Mouse (Mus musculus) lung, embryonic 16.5 days (tissue): ENCODE measurements around the gene Kif3c. TPM values are rescaled to one million over a fixed set of nuclear protein-coding genes. Genes with fewer than 3 reads are reported as not detected.

ENCODE experiments used
- ATAC-seq: fragments of 200-750 bp; cut with Nextera tagmentation; 2 replicates; pipeline ENCODE4 v1.8.0; 2017; ENCODE audit warnings: low read depth, mild to moderate bottlenecking, moderate library complexity
- H3K27ac ChIP-seq: fragments of 300-500 bp; sonication (generic); 2 replicates; pipeline ENCODE4 v1.5.1; 2014; ENCODE audit warnings: mild to moderate bottlenecking, control low read depth, low read length
- H3K27me3 ChIP-seq: fragments of 300-500 bp; sonication (generic); 2 replicates; pipeline ENCODE4 v1.6.1; 2014; ENCODE audit warnings: low read depth, low read length, mixed read lengths; ENCODE audit not compliant: control insufficient read depth, insufficient read depth
- H3K36me3 ChIP-seq: fragments of 300-500 bp; sonication (generic); 2 replicates; pipeline ENCODE4 v1.6.1; 2014; ENCODE audit warnings: low read length; ENCODE audit not compliant: control insufficient read depth, insufficient read depth
- H3K4me1 ChIP-seq: fragments of 300-500 bp; sonication (generic); replicated peaks from 2 replicates; pipeline ENCODE4 v1.6.1; 2014; ENCODE audit warnings: low read length, mixed read lengths; ENCODE audit not compliant: control insufficient read depth, insufficient read depth
- H3K4me2 ChIP-seq: fragments of 300-500 bp; sonication (generic); 2 replicates; pipeline ENCODE4 v1.6.1; 2014; ENCODE audit warnings: low read depth, low read length, control low read depth
- H3K4me3 ChIP-seq: fragments of 300-500 bp; sonication (generic); 2 replicates; pipeline ENCODE4 v1.5.1; 2014; ENCODE audit warnings: mild to moderate bottlenecking, low read length, control low read depth
- H3K9ac ChIP-seq: fragments of 300-500 bp; sonication (generic); 2 replicates; pipeline ENCODE4 v1.6.1; 2014; ENCODE audit warnings: low read length, control low read depth
- H3K9me3 ChIP-seq: fragments of 300-500 bp; sonication (generic); 2 replicates; pipeline ENCODE4 v1.6.1; 2016; ENCODE audit warnings: low read length; ENCODE audit not compliant: control insufficient read depth
- WGBS: fragments of 180-500 bp; shearing (Covaris S2); extraction: QIAGEN DNeasy Blood & Tissue Kit; methylation state at CpG from one replicate; pipeline ENCODE4 v1.1.7; 2014; 5-methylcytosine and 5-hydroxymethylcytosine counted together
- polyA plus RNA-seq: library from polyadenylated mRNA; unstranded; fragments of >200 nt; fragmentation: Nextera tagmentation; extraction: Ambion mirVana; gene quantifications from 2 replicates; pipeline ENCODE4 v1.2.1, GENCODE M21; 2015

Kif3c gene
- polyA plus RNA-seq, 1 experiment from 2014 or later: 12.8 TPM

DNA sequence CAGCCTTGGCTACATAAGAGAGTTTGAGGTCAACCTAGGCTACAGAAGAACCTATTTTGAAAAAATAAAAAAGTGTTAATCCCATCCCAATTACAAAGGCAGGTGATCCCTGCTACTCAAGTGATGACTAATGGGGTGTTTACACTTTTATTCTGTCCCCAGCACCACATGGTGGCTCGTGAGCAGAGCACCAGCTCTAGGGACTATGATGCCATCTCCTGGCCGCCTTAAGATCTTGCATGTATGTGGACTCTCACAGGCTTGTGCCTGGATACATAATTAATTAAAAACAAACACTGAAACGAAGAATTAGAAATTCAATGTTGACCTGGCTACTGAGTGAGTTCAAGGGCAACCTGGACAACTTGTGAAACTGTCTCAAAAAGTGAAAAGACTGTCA is 12.3 kb downstream of the Kif3c start:
- H3K9me3 ChIP-seq: no peaks in the 10 kb centered on the region
- no peak overlapping the region for H3K4me2 ChIP-seq
- peaks cover 3% of the 10 kb centered on the region; the same call in 1 of the 2 replicates for H3K36me3 ChIP-seq
- ATAC-seq: no peak
- H3K27ac ChIP-seq: no peak overlapping the region
- 28% methylated on average over 3 of the region's 3 CpGs for WGBS
- H3K4me1 ChIP-seq: peaks cover 5% of the 10 kb centered on the region; the same call in 1 of the 2 replicates
- H3K4me3 ChIP-seq: no peak overlapping the region
- no peak overlapping the region for H3K9ac ChIP-seq
- no peaks in the 10 kb centered on the region for H3K27me3 ChIP-seq

DNA sequence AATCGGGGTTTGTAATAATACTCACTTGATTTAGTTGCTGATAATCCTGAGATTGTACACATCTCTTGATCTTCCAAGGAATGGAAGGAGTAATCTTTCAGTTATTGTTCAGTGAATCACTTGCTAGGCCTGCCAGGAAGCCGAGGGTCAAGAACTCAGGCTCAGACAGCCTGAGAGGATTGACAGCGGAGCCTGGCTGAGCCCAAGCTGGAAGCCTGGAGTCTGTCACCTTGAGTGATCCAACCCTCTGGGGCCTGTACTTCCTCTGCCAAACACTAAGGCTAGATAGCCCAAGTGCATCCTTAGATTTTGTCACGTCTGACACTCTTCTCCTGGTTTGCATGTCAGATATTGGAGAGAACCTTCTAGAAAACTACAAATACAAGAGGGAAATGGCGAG is 12.8 kb downstream of the Kif3c start:
- Histone ChIP-seq H3K4me1 (peaks cover 5% of the 10 kb centered on the region; the same call in 1 of the 2 replicates), H3K4me3 (no peak overlapping the region), H3K36me3 (peaks cover 3% of the 10 kb centered on the region; the same call in 1 of the 2 replicates), H3K27ac (no peak overlapping the region), H3K27me3 (no peaks in the 10 kb centered on the region), H3K9ac (no peak overlapping the region), H3K4me2 (no peak overlapping the region), H3K9me3 (no peaks in the 10 kb centered on the region)
- 76% methylated on average over 5 of the region's 5 CpGs for WGBS
- ATAC-seq: no peak

DNA sequence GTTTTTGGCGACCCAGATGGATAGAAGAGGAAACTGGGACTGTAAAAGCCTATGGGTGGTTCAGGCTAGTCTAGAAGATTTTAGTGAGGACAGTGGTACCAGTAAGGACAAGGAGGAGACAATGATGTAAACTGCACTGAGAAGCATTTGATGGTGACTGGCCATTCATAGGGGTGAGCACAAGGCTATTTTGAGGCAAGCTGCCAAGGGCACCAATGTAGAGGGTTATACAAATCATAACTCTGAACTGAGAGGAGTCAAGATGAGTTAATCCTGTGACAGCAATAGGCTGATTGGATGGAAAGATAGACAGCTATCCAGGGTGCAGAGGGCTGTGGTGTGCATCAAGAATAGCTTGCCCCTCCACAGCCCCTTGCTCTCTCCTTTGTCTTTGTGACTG is 19.9 kb downstream of the Kif3c start:
- no peak overlapping the region for H3K9ac ChIP-seq
- no peaks in the 10 kb centered on the region for H3K9me3 ChIP-seq
- no peak overlapping the region for H3K27ac ChIP-seq
- 55% methylated on average over 1 of the region's 1 CpGs for WGBS
- no peak overlapping the region for H3K4me2 ChIP-seq
- H3K27me3 ChIP-seq: no peaks in the 10 kb centered on the region
- peaks cover 5% of the 10 kb centered on the region for H3K36me3 ChIP-seq
- no peak for ATAC-seq
- no peak overlapping the region for H3K4me3 ChIP-seq
- H3K4me1 ChIP-seq: no peaks in the 10 kb centered on the region

DNA sequence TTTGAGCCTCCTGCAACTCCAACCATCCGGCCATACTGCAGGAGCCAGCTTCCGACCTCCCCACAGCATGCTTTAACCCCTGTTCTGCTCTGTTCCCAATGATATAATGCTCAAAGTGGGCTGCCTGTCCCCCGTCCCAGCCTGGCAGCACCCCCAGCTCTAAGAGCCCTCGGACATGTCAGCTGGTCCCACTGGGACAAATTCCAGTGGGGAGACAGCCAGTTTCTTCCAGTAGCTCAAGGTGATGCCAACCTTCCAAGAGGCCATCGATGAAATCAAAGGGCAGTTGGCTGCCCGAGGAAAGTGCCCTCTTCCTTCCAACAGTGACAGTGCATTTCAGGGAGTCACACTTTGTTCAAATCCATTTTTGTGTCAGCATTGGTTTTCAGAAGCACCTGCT is 20.3 kb downstream of the Kif3c start:
- H3K4me3 ChIP-seq: no peak overlapping the region
- H3K9me3 ChIP-seq: no peaks in the 10 kb centered on the region
- peaks cover 5% of the 10 kb centered on the region for H3K36me3 ChIP-seq
- H3K4me2 ChIP-seq: no peak overlapping the region
- H3K9ac ChIP-seq: no peak overlapping the region
- no peak overlapping the region for H3K27ac ChIP-seq
- no peaks in the 10 kb centered on the region for H3K27me3 ChIP-seq
- WGBS: 78% methylated on average over 6 of the region's 6 CpGs
- no peaks in the 10 kb centered on the region for H3K4me1 ChIP-seq
- ATAC-seq: no peak

DNA sequence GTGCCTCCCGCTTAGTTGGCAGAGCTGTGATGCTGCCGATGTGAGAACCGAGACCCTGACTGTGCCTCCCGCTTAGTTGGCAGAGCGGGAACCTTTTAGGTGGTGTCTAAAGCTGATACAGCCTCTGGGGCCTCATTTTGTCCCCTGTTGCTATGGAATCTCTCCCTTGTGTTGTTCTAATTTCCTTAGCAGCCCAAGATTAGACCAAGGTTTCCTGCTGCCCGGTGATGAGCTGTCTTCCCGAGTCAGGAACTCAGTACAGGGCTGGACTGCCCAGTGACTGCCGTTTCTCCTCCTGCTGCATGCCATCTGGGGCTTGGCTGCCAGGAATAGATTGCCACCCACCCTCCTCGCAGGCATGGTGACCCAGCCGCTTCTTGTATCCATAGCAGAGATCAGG is 21.0 kb downstream of the Kif3c start:
- Histone ChIP-seq H3K9me3 (no peaks in the 10 kb centered on the region), H3K27me3 (no peaks in the 10 kb centered on the region), H3K4me3 (no peak overlapping the region), H3K4me1 (no peaks in the 10 kb centered on the region), H3K9ac (no peak overlapping the region), H3K27ac (no peak overlapping the region), H3K4me2 (no peak overlapping the region), H3K36me3 (peaks cover 5% of the 10 kb centered on the region)
- WGBS: 75% methylated on average over 10 of the region's 10 CpGs
- no peak for ATAC-seq

DNA sequence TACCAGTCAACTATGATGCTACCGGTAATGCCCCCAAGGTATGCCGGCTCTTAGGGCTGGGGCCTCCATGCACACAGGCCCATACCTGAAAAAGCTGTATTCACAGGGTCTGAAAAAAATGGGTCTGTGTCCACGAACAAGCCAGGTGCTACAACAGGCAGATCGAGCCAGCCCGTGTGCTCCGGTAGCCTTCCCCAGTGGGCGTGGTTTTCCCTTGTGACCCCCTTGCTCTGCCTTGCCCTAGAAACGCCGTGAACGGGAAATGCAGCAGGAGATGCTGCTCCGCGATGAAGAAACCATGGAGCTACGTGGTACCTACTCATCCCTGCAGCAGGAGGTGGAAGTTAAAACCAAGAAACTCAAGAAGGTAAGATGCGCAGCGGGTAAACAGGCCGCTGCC is 23.0 kb downstream of the Kif3c start:
- Histone ChIP-seq H3K4me3 (no peak overlapping the region), H3K27me3 (no peaks in the 10 kb centered on the region), H3K4me2 (no peak overlapping the region), H3K27ac (no peak overlapping the region), H3K9ac (no peak overlapping the region), H3K4me1 (no peaks in the 10 kb centered on the region), H3K9me3 (no peaks in the 10 kb centered on the region), H3K36me3 (peaks cover 5% of the 10 kb centered on the region)
- no peak for ATAC-seq
- WGBS: 91% methylated on average over 16 of the region's 16 CpGs

DNA sequence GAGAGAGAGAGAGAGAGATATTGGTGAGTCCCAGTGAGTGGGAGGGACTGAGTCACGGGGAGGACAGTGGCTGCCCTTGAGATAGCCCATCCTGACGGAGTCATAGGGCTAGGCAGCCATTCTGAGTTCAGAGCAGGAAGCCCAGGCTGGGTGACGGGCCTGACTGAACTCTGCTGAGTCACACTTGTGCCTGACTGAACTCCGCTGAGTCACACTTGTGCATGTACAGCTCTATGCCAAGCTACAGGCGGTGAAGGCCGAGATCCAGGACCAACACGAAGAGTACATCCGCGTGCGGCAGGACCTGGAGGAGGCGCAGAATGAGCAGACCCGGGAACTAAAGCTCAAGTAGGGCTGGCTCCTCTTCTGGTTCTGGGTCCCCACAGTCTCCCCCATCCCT is 24.5 kb downstream of the Kif3c start:
- peaks cover 5% of the 10 kb centered on the region for H3K36me3 ChIP-seq
- H3K27ac ChIP-seq: no peak overlapping the region
- no peak for ATAC-seq
- H3K9ac ChIP-seq: no peak overlapping the region
- no peaks in the 10 kb centered on the region for H3K9me3 ChIP-seq
- H3K4me1 ChIP-seq: no peaks in the 10 kb centered on the region
- H3K27me3 ChIP-seq: no peaks in the 10 kb centered on the region
- no peak overlapping the region for H3K4me3 ChIP-seq
- 81% methylated on average over 12 of the region's 12 CpGs for WGBS
- H3K4me2 ChIP-seq: no peak overlapping the region

DNA sequence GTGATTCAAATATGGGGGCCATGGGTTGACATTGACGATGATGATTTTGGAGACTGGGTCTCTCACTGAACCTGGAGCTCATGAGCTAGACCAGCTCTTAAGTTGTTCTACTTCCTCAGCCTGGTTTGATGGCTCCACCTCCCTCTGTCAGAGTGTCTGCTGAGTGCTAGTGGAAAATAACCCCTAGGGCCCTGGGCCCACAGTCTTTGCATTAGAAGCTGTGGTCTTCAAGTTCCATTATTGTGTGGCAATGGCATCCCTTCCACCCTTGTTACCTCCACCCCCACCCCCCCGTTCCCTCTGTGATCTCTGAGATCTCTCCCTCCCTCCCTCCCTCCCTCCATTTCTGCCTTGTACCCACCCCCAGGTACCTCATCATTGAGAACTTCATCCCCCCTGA is 25.1 kb downstream of the Kif3c start:
- Histone ChIP-seq H3K4me1 (no peaks in the 10 kb centered on the region), H3K9ac (no peak overlapping the region), H3K27ac (no peak overlapping the region), H3K4me3 (no peak overlapping the region), H3K4me2 (no peak overlapping the region), H3K27me3 (no peaks in the 10 kb centered on the region), H3K36me3 (peaks cover 5% of the 10 kb centered on the region), H3K9me3 (no peaks in the 10 kb centered on the region)
- WGBS: 82% methylated on average over 2 of the region's 2 CpGs
- no peak for ATAC-seq

DNA sequence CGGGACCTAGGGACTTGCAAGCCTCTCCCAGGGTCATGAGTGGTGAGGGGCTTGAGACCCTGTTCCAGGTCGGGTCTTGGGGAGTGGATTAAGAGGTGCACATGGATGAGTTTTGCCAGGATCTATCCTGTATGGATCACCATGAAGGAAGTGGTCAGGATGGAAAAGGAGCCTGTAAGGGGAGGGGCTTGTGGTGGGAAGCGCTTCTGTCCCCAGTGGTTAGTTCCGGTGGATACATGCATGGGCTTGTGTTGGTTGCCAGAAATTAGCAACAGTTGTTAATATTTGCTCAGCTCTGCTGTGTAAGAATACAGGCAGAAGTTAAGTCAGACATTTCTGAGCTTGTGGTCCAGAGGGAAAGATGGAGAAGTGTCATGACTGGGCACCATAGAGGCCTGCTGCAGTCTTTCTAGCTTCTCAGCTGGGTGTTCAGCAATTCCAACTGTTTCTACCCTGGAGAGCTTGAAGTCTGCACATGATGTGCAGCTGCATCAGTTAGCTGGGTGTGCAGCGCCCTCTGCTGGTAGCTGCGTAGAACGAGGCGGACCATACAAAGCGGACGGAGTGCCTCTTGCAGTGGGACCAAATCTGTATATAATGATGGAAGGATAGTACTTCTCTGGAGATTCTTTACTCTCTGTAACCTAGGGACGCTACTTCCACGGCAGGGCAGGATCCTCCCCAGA is 25.8 kb downstream of the Kif3c start:
- no peak overlapping the region for H3K9ac ChIP-seq
- no peak overlapping the region for H3K4me3 ChIP-seq
- H3K27ac ChIP-seq: no peak overlapping the region
- peaks cover 5% of the 10 kb centered on the region for H3K36me3 ChIP-seq
- H3K9me3 ChIP-seq: no peaks in the 10 kb centered on the region
- no peaks in the 10 kb centered on the region for H3K4me1 ChIP-seq
- 37% methylated on average over 12 of the region's 12 CpGs for WGBS
- H3K27me3 ChIP-seq: no peaks in the 10 kb centered on the region
- peak; percentile 80 for ATAC-seq
- no peak overlapping the region for H3K4me2 ChIP-seq

DNA sequence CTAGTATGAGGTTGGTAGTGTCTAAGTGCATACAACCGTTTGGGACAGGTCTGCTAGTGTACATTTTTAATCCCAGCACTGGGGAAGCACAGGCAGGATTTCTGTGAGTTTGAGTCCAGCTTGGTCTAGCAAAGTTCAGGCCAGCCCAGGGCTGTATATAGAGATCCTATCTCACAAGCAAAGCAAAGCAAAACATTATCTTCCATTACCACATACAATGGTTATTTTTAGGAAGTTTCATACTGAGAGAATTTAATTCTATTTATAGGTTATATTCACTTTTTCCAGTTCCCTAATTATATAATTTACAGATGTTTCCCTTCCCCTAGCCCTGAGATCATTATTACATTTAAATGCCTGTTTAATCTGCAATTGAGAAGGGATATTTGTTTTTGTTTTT is 26.3 kb downstream of the Kif3c start:
- H3K27ac ChIP-seq: no peak overlapping the region
- no peak for ATAC-seq

More for the DNA sequence above, 26.3 kb downstream of the Kif3c start:
- Histone ChIP-seq H3K9ac (no peak overlapping the region), H3K9me3 (no peaks in the 10 kb centered on the region), H3K4me1 (no peaks in the 10 kb centered on the region), H3K27me3 (no peaks in the 10 kb centered on the region), H3K4me2 (no peak overlapping the region), H3K4me3 (no peak overlapping the region), H3K36me3 (peaks cover 5% of the 10 kb centered on the region)
- 65% methylated on average over 1 of the region's 1 CpGs for WGBS
